Mouse (Mus musculus): Measurements from ENCODE around the gene Adamtsl2. TPM values are rescaled to one million over a fixed set of nuclear protein-coding genes. Genes with fewer than 3 reads are reported as not detected.

Adamtsl2 gene
- polyA plus RNA-seq, 1 experiment from 2014 or later: 0.49 TPM

DNA sequence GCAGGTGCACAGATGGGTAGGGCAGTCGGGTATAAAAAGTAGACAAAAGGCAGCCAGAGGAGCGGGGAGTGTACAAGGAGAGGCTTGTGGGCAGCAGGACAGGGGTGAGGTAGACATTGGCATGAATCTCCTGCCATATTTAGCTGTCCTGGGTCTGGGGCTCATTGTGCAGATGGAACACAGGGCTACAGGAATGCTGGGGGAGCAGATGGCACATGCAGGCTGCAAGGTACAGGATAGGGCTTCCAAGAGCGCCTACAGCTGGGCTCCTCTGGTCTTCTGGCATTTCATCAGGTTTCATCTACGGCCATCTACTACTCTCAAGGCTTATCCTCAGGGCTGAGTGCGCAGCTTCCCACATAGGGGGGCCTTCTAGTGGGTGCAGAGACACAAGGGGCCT lies 29.9 kb downstream of the Adamtsl2 start:
- ATAC-seq: no peak
- H3K27me3 ChIP-seq: peaks cover 42% of the 10 kb centered on the region
- ChIA-PET CTCF (no interaction called here), POLR2A (no interaction called here)
- TF ChIP-seq CTCF (IDR thresholded peaks at IDR 0.05): no peak
- in situ Hi-C loops (cut with MboI; ENCODE audit: low pct_unique_long_range_greater_than_20kb): no loop called here
- no peak for DNase-seq (ENCODE audit: low read depth, low spot score)

DNA sequence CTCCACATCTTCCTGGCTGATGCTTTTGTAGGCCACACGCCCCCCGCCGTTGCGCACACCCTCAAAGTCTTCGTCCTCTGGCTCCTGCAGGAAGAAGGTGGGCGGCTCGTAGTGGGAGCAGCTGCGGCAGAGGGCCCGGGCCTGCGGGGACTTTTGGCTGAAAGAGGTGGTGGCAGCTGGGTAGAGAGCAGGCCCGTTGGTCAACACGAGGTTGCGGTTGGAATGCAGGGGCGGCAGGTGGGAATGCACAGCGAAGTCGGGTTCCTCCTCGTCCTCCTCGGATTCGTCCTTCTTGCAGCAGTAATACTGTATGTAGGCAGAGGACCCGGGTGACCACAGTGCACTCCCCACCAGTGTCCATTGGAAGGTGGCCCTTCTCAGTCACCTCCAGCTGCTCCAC lies 33.4 kb downstream of the Adamtsl2 start:
- ChIA-PET POLR2A (no interaction called here), CTCF (no interaction called here)
- in situ Hi-C loops (cut with MboI; ENCODE audit: low pct_unique_long_range_greater_than_20kb): no loop called here
- ATAC-seq (no peak), DNase-seq (ENCODE audit: low read depth, low spot score) (no peak)
- TF ChIP-seq CTCF (IDR thresholded peaks at IDR 0.05): no peak
- H3K27me3 ChIP-seq: peaks cover 45% of the 10 kb centered on the region

GRCm38 (mm10) chr2:27114169-27114568 lies 35.0 kb downstream of the Adamtsl2 start:
- ChIA-PET CTCF (no interaction called here), POLR2A (interaction anchor here (0.6 kb wide), 1 partner anchor 11 kb away, joined by 3 read pairs; no protein-coding TSS in a partner anchor)
- no peak for TF ChIP-seq CTCF (IDR thresholded peaks at IDR 0.05)
- no peak for DNase-seq (ENCODE audit: low read depth, low spot score)
- in situ Hi-C loops (cut with MboI; ENCODE audit: low pct_unique_long_range_greater_than_20kb): no loop called here
- ATAC-seq: no peak
- peaks cover 49% of the 10 kb centered on the region for H3K27me3 ChIP-seq

- H3K27me3 ChIP-seq: peaks cover 33% of the 10 kb centered on the region
- TF ChIP-seq CTCF (IDR thresholded peaks at IDR 0.05): no peak
- POLR2A ChIA-PET: no interaction called here
- ATAC-seq (no peak), DNase-seq (ENCODE audit: low read depth, low spot score) (no peak)
- CTCF ChIA-PET: no interaction called here
- in situ Hi-C loops (cut with MboI; ENCODE audit: low pct_unique_long_range_greater_than_20kb): no loop called here
Observed at GRCm38 (mm10) chr2:27118452-27118851, 39.3 kb downstream of the Adamtsl2 start.

- POLR2A ChIA-PET: interaction anchor here (0.6 kb wide), 1 partner anchor 387 kb away, joined by 5 read pairs; no protein-coding TSS in a partner anchor
- ATAC-seq: no peak
- CTCF ChIA-PET: no interaction called here
- no peak for DNase-seq (ENCODE audit: low read depth, low spot score)
- TF ChIP-seq CTCF (IDR thresholded peaks at IDR 0.05): no peak
- H3K27me3 ChIP-seq: peaks cover 32% of the 10 kb centered on the region
- in situ Hi-C loops (cut with MboI; ENCODE audit: low pct_unique_long_range_greater_than_20kb): no loop called here
Observed at GRCm38 (mm10) chr2:27119766-27120165, 40.6 kb downstream of the Adamtsl2 start.

DNA sequence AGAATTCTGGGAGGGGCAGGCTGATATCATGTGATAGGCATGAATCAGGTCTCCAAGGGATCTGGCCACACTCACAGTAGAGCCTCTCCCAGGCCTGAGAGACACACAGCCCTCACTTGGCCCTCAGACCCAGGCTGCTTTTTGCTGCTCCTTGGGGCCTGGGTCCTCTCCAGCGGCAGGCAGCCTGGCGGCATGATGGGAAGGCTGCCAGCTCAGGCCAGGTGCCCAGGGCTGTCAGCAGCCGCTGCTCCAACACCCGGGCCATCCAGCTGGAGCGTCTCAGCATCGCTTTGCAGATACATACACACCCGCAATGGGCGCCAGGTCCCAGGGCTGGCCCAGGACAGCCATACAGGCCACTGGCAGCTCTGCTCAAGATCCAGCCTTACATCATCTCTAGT lies 41.1 kb downstream of the Adamtsl2 start:
- no peak for TF ChIP-seq CTCF (IDR thresholded peaks at IDR 0.05)
- no peak for DNase-seq (ENCODE audit: low read depth, low spot score)
- ChIA-PET POLR2A (interaction anchor here (0.6 to 0.7 kb wide), 3 partner anchors 13 to 387 kb away, joined by 3 to 5 read pairs (median 3); partner anchors contain the start of gene Adamtsl2), CTCF (interaction anchor here (1.4 kb wide), 1 partner anchor 77 kb away, joined by 3 read pairs; no protein-coding TSS in a partner anchor)
- no peak for ATAC-seq
- peaks cover 34% of the 10 kb centered on the region for H3K27me3 ChIP-seq
- in situ Hi-C loops (cut with MboI; ENCODE audit: low pct_unique_long_range_greater_than_20kb): no loop called here

DNA sequence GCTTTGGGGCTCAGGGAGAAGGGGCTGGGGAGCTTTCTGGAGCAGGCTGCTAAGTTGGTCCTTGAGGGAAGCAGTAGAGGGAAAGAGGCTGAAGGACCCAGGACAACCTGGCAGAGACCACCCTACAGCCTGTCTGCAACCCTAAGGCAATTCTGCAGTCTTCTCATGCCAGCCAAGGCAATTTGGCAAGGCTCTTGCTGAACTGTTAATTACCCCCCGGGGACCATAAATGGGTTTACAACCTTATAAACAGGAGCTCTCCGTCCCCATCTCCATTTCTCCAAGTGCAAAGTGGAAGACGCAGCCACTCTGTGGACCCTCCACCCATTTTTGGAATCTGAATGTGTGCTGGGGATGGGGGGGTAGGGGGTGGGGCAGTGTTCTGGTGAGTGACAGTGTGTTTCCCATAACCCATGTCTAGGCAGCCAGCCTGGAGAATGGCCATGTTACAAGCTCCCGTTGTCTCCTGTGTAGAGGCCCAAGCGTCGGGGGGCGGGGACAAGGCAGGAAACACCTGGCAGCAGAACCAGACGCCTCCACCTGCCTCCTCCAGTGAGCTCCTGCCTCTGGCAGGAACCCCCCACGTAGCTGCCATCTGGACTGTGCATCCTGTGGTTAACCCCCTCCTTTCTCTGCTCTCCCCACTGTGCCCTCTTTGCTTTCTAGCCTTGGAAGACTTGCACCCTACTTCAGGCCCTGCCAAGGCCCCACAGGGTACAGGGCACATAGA lies 42.6 kb downstream of the Adamtsl2 start:
- ChIA-PET POLR2A (no interaction called here), CTCF (interaction anchor here (1.4 kb wide), 2 partner anchors 78 to 111 kb away, joined by 3 to 4 read pairs; no protein-coding TSS in a partner anchor)
- ATAC-seq: no peak
- peaks cover 30% of the 10 kb centered on the region for H3K27me3 ChIP-seq
- in situ Hi-C loops (cut with MboI; ENCODE audit: low pct_unique_long_range_greater_than_20kb): no loop called here
- no peak for DNase-seq (ENCODE audit: low read depth, low spot score)
- TF ChIP-seq CTCF (IDR thresholded peaks at IDR 0.05): no peak

- TF ChIP-seq CTCF (IDR thresholded peaks at IDR 0.05): no peak
- no peak for ATAC-seq
- in situ Hi-C loops (cut with MboI; ENCODE audit: low pct_unique_long_range_greater_than_20kb): no loop called here
- no peak for DNase-seq (ENCODE audit: low read depth, low spot score)
- POLR2A ChIA-PET: no interaction called here
- CTCF ChIA-PET: interaction anchor here (1.4 kb wide), 1 partner anchor 110 kb away, joined by 4 read pairs; no protein-coding TSS in a partner anchor
- H3K27me3 ChIP-seq: peaks cover 24% of the 10 kb centered on the region
Observed at GRCm38 (mm10) chr2:27122578-27122977, 43.4 kb downstream of the Adamtsl2 start.

GRCm38 (mm10) chr2:27123121-27123520 lies 43.9 kb downstream of the Adamtsl2 start:
- CTCF ChIA-PET: no interaction called here
- in situ Hi-C loops (cut with MboI; ENCODE audit: low pct_unique_long_range_greater_than_20kb): no loop called here
- ATAC-seq (no peak), DNase-seq (ENCODE audit: low read depth, low spot score) (no peak)
- POLR2A ChIA-PET: no interaction called here
- peaks cover 20% of the 10 kb centered on the region for H3K27me3 ChIP-seq
- TF ChIP-seq CTCF (IDR thresholded peaks at IDR 0.05): no peak

DNA sequence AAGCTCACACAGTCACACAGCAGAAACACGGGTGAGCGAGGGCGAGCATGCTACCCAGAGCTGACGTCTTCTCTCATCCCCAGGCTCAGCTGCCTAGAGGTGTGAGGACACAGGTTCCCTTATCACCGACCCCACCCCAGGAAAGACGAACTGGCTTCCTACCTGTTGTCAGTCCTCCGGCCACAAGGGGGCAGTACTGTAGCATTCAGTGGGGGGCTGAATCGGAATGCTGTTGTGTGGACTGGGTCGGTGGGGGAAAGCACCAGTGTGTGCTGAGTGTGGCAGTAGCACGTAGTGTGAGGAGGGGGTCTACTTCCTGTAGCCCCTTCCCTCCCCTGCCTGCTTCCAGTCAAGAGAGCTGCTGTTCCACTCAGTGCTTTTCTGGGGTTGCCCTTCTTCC lies 46.8 kb downstream of the Adamtsl2 start:
- ChIA-PET CTCF (interaction anchor here (0.7 to 2.9 kb wide), 11 partner anchors 9 to 110 kb away, joined by 3 to 15 read pairs (median 5); no protein-coding TSS in a partner anchor), POLR2A (no interaction called here)
- in situ Hi-C loops (cut with MboI; ENCODE audit: low pct_unique_long_range_greater_than_20kb): no loop called here
- ATAC-seq: no peak
- peaks cover 11% of the 10 kb centered on the region for H3K27me3 ChIP-seq
- DNase-seq (ENCODE audit: low read depth, low spot score): no peak
- TF ChIP-seq CTCF (IDR thresholded peaks at IDR 0.05): peak; percentile 84

DNA sequence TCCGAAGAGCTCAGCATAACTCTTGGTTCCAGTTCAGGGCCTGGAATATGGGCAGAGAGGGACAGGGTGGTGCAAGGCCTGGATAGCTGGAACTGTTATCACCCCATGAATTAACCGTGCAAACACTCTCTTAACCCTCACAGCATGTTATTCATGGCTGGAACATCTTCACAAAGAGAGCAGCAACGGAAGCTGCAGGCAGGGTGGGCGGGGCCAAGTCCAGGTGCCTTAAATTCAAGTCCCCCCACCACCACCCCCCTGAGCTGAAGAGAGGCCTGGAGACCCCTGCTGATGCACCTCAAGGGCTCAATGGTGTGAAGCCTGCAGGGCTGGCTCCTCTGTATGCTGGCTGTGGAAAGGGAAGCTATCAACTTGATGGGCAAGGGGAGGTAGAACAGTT lies 47.3 kb downstream of the Adamtsl2 start:
- no peak for DNase-seq (ENCODE audit: low read depth, low spot score)
- TF ChIP-seq CTCF (IDR thresholded peaks at IDR 0.05): no peak
- POLR2A ChIA-PET: no interaction called here
- ATAC-seq: no peak
- CTCF ChIA-PET: interaction anchor here (0.7 to 2.9 kb wide), 11 partner anchors 10 to 110 kb away, joined by 3 to 15 read pairs (median 5); no protein-coding TSS in a partner anchor
- in situ Hi-C loops (cut with MboI; ENCODE audit: low pct_unique_long_range_greater_than_20kb): no loop called here
- H3K27me3 ChIP-seq: peaks cover 15% of the 10 kb centered on the region
